Mouse (Mus musculus) liver, postnatal 0 days (tissue): ENCODE data around the gene Nceh1. TPM values are rescaled to one million over a fixed set of nuclear protein-coding genes. Genes with fewer than 3 reads are reported as not detected.

Experiments
- ATAC-seq: fragments of 200-750 bp; cut with Nextera tagmentation; 2 replicates; pipeline ENCODE4 v1.8.0; 2017; ENCODE audit warnings: mild to moderate bottlenecking, moderate library complexity
- DNase-seq: peaks from one replicate; pipeline ENCODE4 v3.0.0-alpha.2; 2016
- H3K27ac ChIP-seq: fragments of 300-500 bp; sonication (generic); 2 replicates; pipeline ENCODE4 v1.5.1; 2014; ENCODE audit warnings: antibody characterized with exemption, moderate library complexity, mild to moderate bottlenecking, low read depth
- H3K27me3 ChIP-seq: fragments of 300-500 bp; sonication (generic); 2 replicates; pipeline ENCODE4 v1.6.1; 2014; ENCODE audit warnings: low read length, control low read depth, mixed read lengths; ENCODE audit not compliant: insufficient read depth
- H3K36me3 ChIP-seq: fragments of 300-500 bp; sonication (generic); replicated peaks from 2 replicates; pipeline ENCODE4 v1.6.1; 2014; ENCODE audit warnings: mild to moderate bottlenecking, control low read depth, low read length, moderate library complexity, mixed read lengths; ENCODE audit not compliant: insufficient read depth
- H3K4me1 ChIP-seq: fragments of 300-500 bp; sonication (generic); 2 replicates; pipeline ENCODE4 v1.6.1; 2014; ENCODE audit warnings: antibody characterized with exemption, mild to moderate bottlenecking, control low read depth; ENCODE audit not compliant: insufficient read depth
- H3K4me2 ChIP-seq: fragments of 300-500 bp; sonication (generic); 2 replicates; pipeline ENCODE4 v1.6.1; 2014; ENCODE audit warnings: low read depth, mild to moderate bottlenecking, low read length, moderate library complexity, mixed read lengths
- H3K4me3 ChIP-seq: fragments of 300-500 bp; sonication (generic); 2 replicates; pipeline ENCODE4 v1.5.1; 2014; ENCODE audit warnings: low read depth, low read length
- H3K9ac ChIP-seq: fragments of 300-500 bp; sonication (generic); replicated peaks from 2 replicates; pipeline ENCODE4 v1.6.1; 2014; ENCODE audit warnings: mild to moderate bottlenecking, moderate library complexity
- H3K9me3 ChIP-seq: fragments of 300-500 bp; sonication (generic); 2 replicates; pipeline ENCODE4 v1.6.1; 2016; ENCODE audit warnings: mild to moderate bottlenecking, control low read depth, low read length, mixed read lengths
- CTCF ChIP-seq: sonication (generic); IDR thresholded peaks from 2 replicates; pipeline ENCODE4 v1.5.1; 2016; ENCODE audit warnings: antibody characterized with exemption, low read depth
- EP300 ChIP-seq: IDR thresholded peaks from 2 replicates; pipeline ENCODE4 v1.6.1; 2016; ENCODE audit warnings: antibody characterized with exemption, low read depth, mild to moderate bottlenecking
- WGBS: fragments of 180-500 bp; shearing (Covaris S2); extraction: QIAGEN DNeasy Blood & Tissue Kit; methylation state at CpG from one replicate; pipeline ENCODE4 v1.1.7; 2014; ENCODE audit not compliant: insufficient replicate concordance; 5-methylcytosine and 5-hydroxymethylcytosine counted together
- polyA plus RNA-seq: library from polyadenylated mRNA; unstranded; fragments of >200 nt; fragmentation: Nextera tagmentation; extraction: Ambion mirVana; gene quantifications from 2 replicates; pipeline ENCODE4 v1.2.1, GENCODE M21; 2015

Gene Nceh1
- polyA plus RNA-seq, 1 experiment from 2014 or later: 23.9 TPM

DNA sequence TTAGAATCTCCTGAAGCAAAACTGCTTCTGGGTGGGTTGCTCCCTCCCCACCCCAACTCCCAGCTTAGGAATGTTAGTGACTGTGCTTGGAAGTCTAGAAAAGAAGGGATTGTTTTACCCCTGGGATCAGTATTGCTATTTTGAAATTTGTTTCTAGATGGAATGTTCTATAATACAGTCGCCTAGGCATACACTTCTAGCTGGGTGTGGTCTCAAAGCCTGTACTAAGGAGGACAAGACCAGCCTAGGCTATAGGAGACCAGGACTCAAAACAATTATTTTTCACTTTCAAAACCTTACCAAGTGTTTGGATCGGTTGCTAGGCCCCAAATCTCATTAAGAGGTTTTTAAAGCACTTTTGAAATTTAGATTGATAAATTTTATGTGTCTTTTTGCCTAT is 28.5 kb upstream of the Nceh1 start:
- H3K9ac ChIP-seq: no peak overlapping the region; the same call in 1 of the 2 replicates

GRCm38 (mm10) chr3:27155051-27155855 is 27.5 kb upstream of the Nceh1 start:
- no peak overlapping the region for H3K4me3 ChIP-seq
- no peak for DNase-seq
- no peak for ATAC-seq
- H3K36me3 ChIP-seq: no peaks in the 10 kb centered on the region
- TF ChIP-seq CTCF: no peak
- no peak for TF ChIP-seq EP300
- WGBS: 35% methylated on average over 6 of the region's 6 CpGs
- H3K4me1 ChIP-seq: peaks cover 27% of the 10 kb centered on the region
- no peak overlapping the region for H3K9ac ChIP-seq
- H3K4me2 ChIP-seq: no peak overlapping the region
- no peaks in the 10 kb centered on the region for H3K27me3 ChIP-seq
- H3K9me3 ChIP-seq: no peaks in the 10 kb centered on the region
- H3K27ac ChIP-seq: peak overlapping the region; percentile 70

More for the DNA sequence above, 28.5 kb upstream of the Nceh1 start:
- Histone ChIP-seq H3K4me1 (peaks cover 27% of the 10 kb centered on the region), H3K9me3 (no peaks in the 10 kb centered on the region), H3K36me3 (peaks cover 4% of the 10 kb centered on the region; the same call in 1 of the 2 replicates), H3K4me3 (peak overlapping the region; percentile 31), H3K27ac (peak overlapping the region; percentile 70), H3K27me3 (no peaks in the 10 kb centered on the region), H3K4me2 (peak overlapping the region; percentile 63)
- TF ChIP-seq CTCF (no peak), EP300 (no peak)
- ATAC-seq: peak; percentile 11; the same call in 1 of the 2 replicates
- WGBS: 58% methylated on average over 2 of the region's 2 CpGs
- no peak for DNase-seq

DNA sequence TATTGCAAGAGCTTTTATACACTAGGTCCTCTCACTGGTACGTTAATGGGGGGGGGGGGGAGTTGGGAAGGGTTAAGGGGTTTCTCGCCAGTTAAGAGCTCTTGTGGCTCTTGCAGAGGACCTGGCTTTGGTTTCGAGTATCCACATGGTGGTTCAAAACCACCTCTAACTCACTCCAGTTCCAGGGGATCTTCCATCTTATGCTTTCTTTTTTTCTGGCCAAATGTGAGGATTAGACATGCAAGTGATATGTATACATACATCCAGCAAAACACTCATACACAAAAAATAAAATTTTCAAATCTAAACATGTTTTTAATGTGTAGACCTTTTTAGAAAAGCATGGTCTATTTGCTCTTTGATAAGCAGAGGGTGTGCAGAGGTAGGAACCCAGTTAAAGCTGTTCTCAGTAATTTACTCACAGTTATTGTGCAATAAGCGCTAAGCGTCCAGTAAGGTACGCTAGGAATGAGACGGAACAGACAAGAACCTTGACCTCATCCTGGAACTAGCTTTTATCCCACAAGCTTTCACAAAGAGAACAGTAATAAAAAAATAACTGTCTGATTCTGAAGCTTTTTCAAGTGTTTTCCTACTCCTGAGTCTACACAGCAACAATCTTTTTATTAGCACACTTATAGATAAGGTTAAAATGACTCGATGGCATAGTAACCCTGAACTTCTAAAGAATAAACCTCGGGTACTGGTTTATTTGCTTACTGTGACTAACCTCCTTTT is 26.7 kb upstream of the Nceh1 start:
- TF ChIP-seq CTCF: no peak
- TF ChIP-seq EP300: no peak
- H3K4me1 ChIP-seq: peaks cover 27% of the 10 kb centered on the region
- no peak overlapping the region for H3K4me2 ChIP-seq
- H3K27me3 ChIP-seq: no peaks in the 10 kb centered on the region
- peak overlapping the region; percentile 19; the same call in 1 of the 2 replicates for H3K27ac ChIP-seq
- no peak for DNase-seq
- WGBS: 46% methylated on average over 9 of the region's 9 CpGs
- H3K36me3 ChIP-seq: no peaks in the 10 kb centered on the region
- no peaks in the 10 kb centered on the region for H3K9me3 ChIP-seq
- no peak for ATAC-seq
- H3K4me3 ChIP-seq: no peak overlapping the region
- no peak overlapping the region for H3K9ac ChIP-seq

DNA sequence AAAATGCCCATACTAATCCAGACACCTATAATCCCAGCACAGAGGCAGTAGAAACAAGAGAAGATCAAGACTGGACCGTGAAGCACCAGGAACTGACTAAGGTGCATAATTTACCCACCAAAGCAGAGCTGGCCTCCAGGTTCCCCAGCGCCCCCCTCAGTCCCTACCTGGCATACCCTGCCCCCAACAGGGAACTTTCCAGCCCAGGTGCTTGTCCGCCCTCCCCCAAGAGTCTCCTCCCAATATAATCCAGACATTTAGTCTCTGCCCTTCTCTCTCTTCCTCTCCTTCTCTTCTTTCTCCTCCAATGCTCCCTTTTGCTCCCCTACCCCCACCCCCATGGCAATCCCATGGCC is 26.2 kb upstream of the Nceh1 start:
- H3K4me1 ChIP-seq: peaks cover 27% of the 10 kb centered on the region
- ATAC-seq (no peak), DNase-seq (no peak)
- no peak overlapping the region for H3K4me3 ChIP-seq
- H3K9ac ChIP-seq: no peak overlapping the region
- no peak for TF ChIP-seq CTCF
- no peak for TF ChIP-seq EP300
- 60% methylated on average over 3 of the region's 3 CpGs for WGBS
- no peaks in the 10 kb centered on the region for H3K27me3 ChIP-seq
- H3K27ac ChIP-seq: no peak overlapping the region
- no peak overlapping the region for H3K4me2 ChIP-seq
- no peaks in the 10 kb centered on the region for H3K9me3 ChIP-seq
- H3K36me3 ChIP-seq: no peaks in the 10 kb centered on the region

- no peak for DNase-seq
- Histone ChIP-seq H3K27me3 (no peaks in the 10 kb centered on the region), H3K27ac (no peak overlapping the region), H3K9me3 (no peaks in the 10 kb centered on the region), H3K36me3 (no peaks in the 10 kb centered on the region), H3K4me2 (no peak overlapping the region), H3K4me3 (no peak overlapping the region), H3K9ac (no peak overlapping the region), H3K4me1 (peaks cover 22% of the 10 kb centered on the region)
- no peak for ATAC-seq
- TF ChIP-seq CTCF (no peak), EP300 (no peak)
- WGBS: 63% methylated on average over 4 of the region's 4 CpGs
These were observed 23.9 kb upstream of the Nceh1 start for GRCm38 (mm10) chr3:27158910-27159309.

DNA sequence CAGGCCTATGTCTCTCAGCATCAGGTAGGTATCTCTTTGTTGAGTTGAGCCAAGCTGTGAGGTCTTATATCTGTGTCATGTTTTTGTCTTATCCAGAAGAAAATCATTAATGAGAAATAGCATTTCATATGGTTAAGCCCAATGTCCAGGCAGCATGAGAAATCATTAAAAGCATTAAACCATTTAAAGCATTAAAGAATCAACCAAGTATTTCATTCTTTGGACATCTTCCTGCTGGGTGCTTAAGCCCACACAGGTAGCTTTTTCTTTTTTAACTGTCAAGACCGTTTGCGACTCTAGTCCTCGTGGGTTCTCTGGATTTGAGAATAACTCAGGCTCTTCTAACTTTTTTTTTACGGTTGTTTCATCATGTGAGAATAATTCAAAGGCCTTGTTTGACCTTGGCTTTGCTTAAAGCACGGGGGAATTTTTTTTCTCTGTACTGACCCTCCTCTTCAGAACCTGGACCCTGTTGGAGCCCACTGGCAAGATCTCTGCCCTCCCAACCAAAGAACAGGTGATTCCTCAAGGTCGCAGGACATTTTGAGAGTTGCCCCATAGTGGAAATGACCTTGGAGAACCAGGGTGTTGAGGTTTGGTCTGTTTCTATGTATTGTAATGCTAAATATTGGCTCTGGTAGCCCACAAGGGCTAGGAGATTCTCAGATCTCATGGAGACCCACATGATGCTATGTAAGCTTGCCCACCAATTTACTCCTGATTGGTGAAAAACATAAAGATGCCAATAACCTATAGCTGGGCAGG is 20.9 kb upstream of the Nceh1 start:
- Histone ChIP-seq H3K4me3 (no peak overlapping the region), H3K27ac (no peak overlapping the region), H3K9me3 (no peaks in the 10 kb centered on the region), H3K4me1 (no peaks in the 10 kb centered on the region), H3K4me2 (no peak overlapping the region), H3K9ac (no peak overlapping the region), H3K27me3 (no peaks in the 10 kb centered on the region), H3K36me3 (no peaks in the 10 kb centered on the region)
- DNase-seq (no peak), ATAC-seq (no peak)
- TF ChIP-seq EP300 (no peak), CTCF (no peak)
- 81% methylated on average over 6 of the region's 6 CpGs for WGBS
